Mouse (Mus musculus) urinary bladder, postnatal 36 days (tissue): ENCODE measurements at regions not wholly inside any gene's neighbourhood (a gene's known extent, or its start where the extent isn't known, plus 50 kb on each side); places are given as distances from the start of the nearest gene placed in this dataset.

Experiments
- DNase-seq, 2 experiments: peaks; one replicate each; pipeline ENCODE4 v3.0.0; 2022; ENCODE audit warnings: low spot score in 2 of 2, mixed read lengths in 1 of 2

DNA sequence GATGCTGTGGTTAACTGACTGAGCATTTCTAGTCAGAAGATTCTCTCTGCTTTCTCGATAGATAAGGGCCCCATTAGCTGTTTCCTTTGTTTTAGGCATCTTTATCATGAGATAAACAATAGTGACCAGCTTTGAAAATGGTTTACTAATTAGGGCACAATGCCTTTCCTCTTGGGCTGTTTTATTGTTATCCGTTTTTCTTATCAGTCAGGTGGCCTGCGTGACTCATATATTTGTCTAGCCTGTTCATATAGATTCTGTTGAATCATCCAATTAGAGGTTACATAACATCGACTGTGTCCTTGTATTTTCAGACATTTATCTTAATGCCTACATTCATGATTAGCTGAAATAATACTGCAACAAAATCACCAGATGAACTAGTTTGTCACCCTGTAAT, 531.1 kb downstream of the Gm11232 start:
- no peak for DNase-seq

DNA sequence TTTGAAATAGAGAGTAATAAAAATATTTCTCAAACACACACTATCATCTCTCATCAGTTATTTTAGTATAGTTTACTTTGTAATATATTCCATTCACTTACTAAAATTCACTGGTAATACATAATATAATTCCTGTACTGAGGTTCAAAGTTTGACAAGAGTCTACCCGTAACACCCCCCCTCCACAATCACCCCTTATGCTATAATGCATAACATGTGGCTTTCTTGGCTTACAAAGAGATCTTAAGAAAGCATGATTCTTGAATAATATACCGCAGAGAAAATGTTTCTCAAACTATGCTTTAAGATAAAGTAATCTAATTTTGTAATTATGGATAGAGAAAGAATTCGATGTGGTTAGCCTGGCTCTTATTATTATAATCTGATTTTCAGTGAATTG, 539.7 kb downstream of the Gm11232 start:
- DNase-seq, result no peak

DNA sequence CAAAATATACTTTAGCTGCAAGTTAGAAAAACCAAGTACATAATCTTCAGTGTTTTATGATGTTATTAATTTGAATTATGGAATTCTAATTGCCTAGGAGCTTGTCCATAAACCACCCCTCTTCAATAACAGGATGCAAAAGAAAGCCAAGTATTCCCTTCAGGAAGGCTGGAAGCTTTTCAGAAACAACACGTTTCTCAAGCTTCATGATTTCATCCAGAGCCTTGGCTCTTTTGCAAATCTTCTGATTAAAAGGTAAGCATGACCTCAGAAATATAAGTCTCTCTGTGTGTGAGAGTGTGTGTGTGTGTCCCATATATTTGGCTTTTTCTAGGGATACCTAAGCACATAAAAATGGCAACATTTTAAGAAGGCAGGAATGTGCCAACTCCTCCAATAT, 570.0 kb downstream of the Gm11232 start:
- no peak for DNase-seq

DNA sequence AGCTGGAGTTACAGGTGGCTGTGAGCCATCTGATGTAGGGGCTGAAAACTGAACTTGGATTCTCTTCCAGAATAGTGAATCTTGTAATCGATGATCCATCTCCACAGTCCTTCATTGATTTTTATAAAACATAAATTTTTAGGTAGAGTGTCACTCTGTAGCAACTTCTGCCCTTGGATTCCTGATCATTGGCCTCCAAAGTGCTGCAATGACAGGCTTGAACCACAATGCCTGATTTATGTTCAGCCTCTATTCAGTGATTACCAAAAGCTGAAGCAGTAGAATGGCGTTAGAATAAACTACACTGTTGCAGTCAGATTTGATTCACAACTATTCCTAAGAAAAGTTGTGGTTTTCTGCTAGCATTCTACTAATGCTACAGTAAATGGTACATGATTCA, 580.1 kb downstream of the Gm11232 start:
- no peak for DNase-seq

DNA sequence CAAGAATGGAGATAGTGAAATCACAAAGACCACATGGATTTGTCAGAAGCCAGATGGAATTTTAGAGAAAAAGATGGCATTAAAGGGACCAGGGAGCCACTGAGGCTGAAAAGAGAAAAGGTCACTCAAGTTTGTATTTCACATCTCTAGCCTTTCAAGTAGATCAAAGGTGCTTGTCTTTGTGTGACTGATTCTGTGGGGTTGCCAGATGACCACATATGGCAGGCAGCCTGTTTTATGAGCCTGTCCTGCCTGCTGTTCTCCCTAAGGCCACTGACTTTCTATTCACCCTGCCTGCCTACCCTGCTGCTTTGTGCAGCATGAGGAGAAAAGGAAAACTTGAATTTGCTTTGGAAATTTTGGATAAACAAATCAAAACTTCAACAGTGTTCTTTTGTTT, 592.0 kb downstream of the Gm11232 start:
- DNase-seq, result no peak

DNA sequence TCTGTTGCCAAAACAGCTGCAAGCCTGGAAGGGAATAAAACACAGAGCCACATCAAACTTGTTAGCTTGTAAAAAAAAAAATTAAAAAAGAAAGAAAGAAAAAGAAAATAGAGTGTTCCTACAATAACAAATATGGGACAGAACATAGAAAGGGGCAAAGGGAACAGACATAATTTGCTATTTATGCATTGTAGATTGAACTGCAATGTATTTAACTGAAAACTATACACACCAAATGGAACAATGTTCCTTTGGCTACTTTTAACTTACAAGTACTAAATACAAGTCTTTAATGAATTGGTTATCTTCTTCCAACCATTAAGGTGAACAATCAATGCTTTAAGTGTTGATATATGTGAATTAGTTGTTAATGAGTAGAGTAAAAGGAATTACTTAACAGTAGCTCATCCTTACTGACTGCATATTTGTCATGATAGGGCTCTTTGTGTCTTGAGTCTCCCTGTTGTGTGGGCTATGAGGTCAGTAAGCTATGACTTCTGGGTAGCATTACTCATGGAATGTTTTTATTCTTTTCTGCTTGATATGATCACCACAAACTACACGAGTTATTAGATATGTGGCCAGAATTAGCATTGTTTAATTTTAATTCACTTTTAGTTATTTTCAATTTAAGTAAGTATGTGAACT, 597.0 kb upstream of the Megf9 start:
- DNase-seq, result no peak

DNA sequence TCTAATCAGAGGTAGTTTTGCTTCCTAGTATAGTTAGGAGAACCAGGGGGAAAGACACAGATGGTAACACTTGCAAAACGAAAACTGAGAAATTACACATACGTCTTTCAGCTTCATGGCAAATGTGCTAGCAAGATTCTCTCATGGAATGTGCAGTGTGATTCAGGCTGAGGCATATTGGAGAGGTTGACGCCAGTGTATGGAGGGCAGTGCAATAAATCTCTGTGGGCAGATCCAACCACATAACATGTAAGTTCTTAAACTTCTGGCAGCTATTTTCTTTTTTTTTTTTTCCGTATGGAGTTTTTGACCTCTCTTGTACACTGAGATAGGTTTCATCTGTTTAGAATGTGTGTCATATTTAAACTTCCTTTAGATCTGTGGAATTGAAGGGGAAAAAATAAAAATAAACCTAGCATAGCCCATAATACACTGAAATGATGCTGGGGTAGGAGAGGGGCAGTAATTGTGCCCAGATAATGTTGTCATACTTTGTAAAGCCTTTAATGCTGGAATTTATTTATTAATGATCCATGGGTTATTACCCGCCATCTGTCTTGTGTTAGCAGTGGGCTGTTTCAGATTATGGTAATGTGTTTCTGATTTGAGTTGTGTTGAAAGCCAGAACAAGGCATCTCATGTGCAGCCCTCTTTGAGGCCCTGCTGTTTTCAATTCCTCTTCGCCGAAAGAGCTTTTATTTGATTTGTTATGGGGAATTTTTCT, 596.3 kb upstream of the Megf9 start:
- DNase-seq, result peak in 1 of 2 experiments; percentile 0

DNA sequence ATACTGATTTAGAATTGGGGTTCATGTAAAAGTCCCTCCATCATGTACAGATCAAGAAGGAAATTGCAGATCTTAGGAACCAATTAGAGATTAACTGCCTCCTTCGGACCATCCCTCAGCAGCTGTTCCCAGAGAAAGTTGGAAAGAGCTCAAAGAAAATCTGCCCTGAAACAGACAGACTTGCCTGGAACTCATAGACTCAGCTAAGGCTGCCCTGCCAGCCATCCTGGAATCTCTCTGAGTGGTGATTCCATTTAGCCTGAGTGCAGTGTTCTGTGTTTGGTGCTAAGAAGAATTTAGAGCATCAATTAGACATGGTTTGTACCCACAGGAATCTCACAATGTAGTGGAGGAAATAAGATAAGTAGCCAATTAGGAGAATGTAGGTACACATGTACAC, 594.5 kb upstream of the Megf9 start:
- DNase-seq, result no peak
